Mouse (Mus musculus): ENCODE data around the gene Gsto1. TPM values are rescaled to one million over a fixed set of nuclear protein-coding genes. Genes with fewer than 3 reads are reported as not detected.

The Gsto1 gene
- polyA plus RNA-seq, 1 experiment from 2014 or later = 108 TPM

Other genes starting within 250 kb of the Gsto1 start
- 0.43 and 0.56 TPM in 2 replicates for gene Col17a1, start 162.9 kb upstream of the Gsto1 start, polyA plus RNA-seq (2016; fragmentation: Nextera tagmentation; extraction: Ambion mirVana)
- 235 and 257 TPM in 2 replicates for gene Sfr1, start 123.3 kb upstream of the Gsto1 start, polyA plus RNA-seq (2016; fragmentation: Nextera tagmentation; extraction: Ambion mirVana)
- 0.73 and 0.98 TPM in 2 replicates for gene Gsto2, start 10.6 kb downstream of the Gsto1 start, polyA plus RNA-seq (2016; fragmentation: Nextera tagmentation; extraction: Ambion mirVana)
- 0.04 and 0.18 TPM in 2 replicates for gene Cfap43, start 64.3 kb downstream of the Gsto1 start, polyA plus RNA-seq (2016; fragmentation: Nextera tagmentation; extraction: Ambion mirVana)
- gene Itprip, start 64.3 kb downstream of the Gsto1 start, polyA plus RNA-seq (2016; fragmentation: Nextera tagmentation; extraction: Ambion mirVana) = 15.4 and 16.4 TPM in 2 replicates
- 0.20 and 0.33 TPM in 2 replicates for gene Cfap58, start 82.7 kb downstream of the Gsto1 start, polyA plus RNA-seq (2016; fragmentation: Nextera tagmentation; extraction: Ambion mirVana)